Mouse (Mus musculus) hindbrain, embryonic 14.5 days (tissue): ENCODE measurements around the gene Mafb. TPM values are rescaled to one million over a fixed set of nuclear protein-coding genes. Genes with fewer than 3 reads are reported as not detected.

Experiments used
- ATAC-seq: fragments of 200-750 bp; cut with Nextera tagmentation; 2 replicates; pipeline ENCODE4 v1.8.0; 2017; ENCODE audit warnings: moderate number of reproducible peaks, mild to moderate bottlenecking, moderate TSS enrichment, moderate library complexity; ENCODE audit not compliant: low FRiP score
- DNase-seq: peaks from one replicate; pipeline ENCODE4 v3.0.0-alpha.2; 2015; ENCODE audit warnings: low spot score
- H3K27ac ChIP-seq: fragments of 300-500 bp; sonication (generic); 2 replicates; pipeline ENCODE4 v1.5.1; 2014; ENCODE audit warnings: mild to moderate bottlenecking, moderate library complexity
- H3K27me3 ChIP-seq: fragments of 300-500 bp; sonication (generic); 2 replicates; pipeline ENCODE4 v1.6.1; 2014; ENCODE audit warnings: mild to moderate bottlenecking, low read length, mixed read lengths; ENCODE audit not compliant: control insufficient read depth, insufficient read depth
- H3K36me3 ChIP-seq: fragments of 300-500 bp; sonication (generic); replicated peaks from 2 replicates; pipeline ENCODE4 v1.6.1; 2014; ENCODE audit not compliant: control insufficient read depth, insufficient read depth
- H3K4me1 ChIP-seq: fragments of 300-500 bp; sonication (generic); replicated peaks from 2 replicates; pipeline ENCODE4 v1.6.1; 2014; ENCODE audit warnings: antibody characterized with exemption, low read length, mixed read lengths; ENCODE audit not compliant: control insufficient read depth, insufficient read depth
- H3K4me2 ChIP-seq: fragments of 300-500 bp; sonication (generic); replicated peaks from 2 replicates; pipeline ENCODE4 v1.6.1; 2014; ENCODE audit warnings: mild to moderate bottlenecking, moderate library complexity
- H3K4me3 ChIP-seq: fragments of 300-500 bp; sonication (generic); replicated peaks from 2 replicates; pipeline ENCODE4 v1.5.1; 2014; ENCODE audit warnings: mild to moderate bottlenecking, low read length
- H3K9ac ChIP-seq: fragments of 300-500 bp; sonication (generic); 2 replicates; pipeline ENCODE4 v1.6.1; 2014
- H3K9me3 ChIP-seq: fragments of 300-500 bp; sonication (generic); 2 replicates; pipeline ENCODE4 v1.6.1; 2016; ENCODE audit warnings: low read length; ENCODE audit not compliant: control insufficient read depth
- WGBS: fragments of 180-500 bp; shearing (Covaris S2); extraction: QIAGEN DNeasy Blood & Tissue Kit; methylation state at CpG from one replicate; pipeline ENCODE4 v1.1.7; 2014; 5-methylcytosine and 5-hydroxymethylcytosine counted together
- polyA plus RNA-seq: library from polyadenylated mRNA; unstranded; fragments of >200 nt; fragmentation: Nextera tagmentation; extraction: Ambion mirVana; gene quantifications from 2 replicates; pipeline ENCODE4 v1.2.1, GENCODE M21; 2014

Gene Mafb
- polyA plus RNA-seq, 1 experiment from 2014 or later: 29.0 TPM

GRCm38 (mm10) chr2:160318255-160318654 lies 48.6 kb downstream of the Mafb start:
- DNase-seq (no peak), ATAC-seq (no peak)
- no peaks in the 10 kb centered on the region for H3K27me3 ChIP-seq
- no peaks in the 10 kb centered on the region for H3K36me3 ChIP-seq
- no peak overlapping the region for H3K9ac ChIP-seq
- H3K4me1 ChIP-seq: 0 out of 2 replicates have a peak, but pooled peaks cover 6% of the 10 kb centered on the region
- WGBS: 75% methylated on average over 4 of the region's 4 CpGs
- H3K9me3 ChIP-seq: no peaks in the 10 kb centered on the region
- no peak overlapping the region for H3K4me2 ChIP-seq
- H3K27ac ChIP-seq: no peak overlapping the region
- no peak overlapping the region for H3K4me3 ChIP-seq

Other genes with a start within 250 kb of the Mafb start
- gene Gm826, start 32.9 kb downstream of the Mafb start, polyA plus RNA-seq: 0.36 TPM in 1 of 2 replicates, not detected in the other